Mouse (Mus musculus): ENCODE results near the gene Shb. TPM values are rescaled to one million over a fixed set of nuclear protein-coding genes. Genes with fewer than 3 reads are reported as not detected.

Shb gene
- 2.3 and 3.0 TPM in 2 replicates for polyA plus RNA-seq (2015; fragmentation: Nextera tagmentation; extraction: Ambion mirVana)

DNA sequence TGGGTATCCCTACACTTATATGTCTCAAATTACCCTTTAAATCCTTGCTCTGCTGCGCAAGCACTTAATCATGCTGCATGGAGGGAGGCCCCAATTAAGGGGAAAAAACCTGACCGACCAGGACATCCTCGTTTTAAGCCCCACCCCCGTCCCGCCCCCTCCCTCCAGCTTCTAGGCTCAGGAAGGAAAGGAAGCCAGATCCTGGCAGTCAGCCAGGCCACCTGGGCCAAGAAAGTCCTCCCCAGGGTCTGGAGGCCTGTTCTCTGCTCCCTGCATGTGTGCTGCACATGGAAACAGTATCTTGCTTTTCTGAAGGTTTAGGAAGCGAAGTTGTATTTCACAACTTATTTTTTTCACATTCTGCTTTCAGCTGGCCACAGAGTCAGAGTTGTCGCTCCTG lies at the start of gene Shb:
Gene Shb, minus strand, starts transcription at position 96 of the 400 bp plus-strand sequence.
- H3K4me2 ChIP-seq: peak within 1 kb of the TSS; percentile 100
- peaks cover 5% of the 10 kb centered on the region for H3K27me3 ChIP-seq
- ATAC-seq (ENCODE audit: low read depth) (no peak), DNase-seq (no peak)
- 18% methylated on average over 7 of the region's 7 CpGs for WGBS (ENCODE audit: insufficient replicate concordance)
- H3K9ac ChIP-seq: peak within 1 kb of the TSS; percentile 81
- H3K9me3 ChIP-seq (replicated peaks): no peaks in the 10 kb centered on the region
- H3K4me3 ChIP-seq (replicated peaks): peak within 1 kb of the TSS; percentile 95
- no peaks in the 10 kb centered on the region for H3K36me3 ChIP-seq
- peaks cover 51% of the 10 kb centered on the region for H3K4me1 ChIP-seq (replicated peaks)
- H3K27ac ChIP-seq: peak within 1 kb of the TSS; percentile 96

DNA sequence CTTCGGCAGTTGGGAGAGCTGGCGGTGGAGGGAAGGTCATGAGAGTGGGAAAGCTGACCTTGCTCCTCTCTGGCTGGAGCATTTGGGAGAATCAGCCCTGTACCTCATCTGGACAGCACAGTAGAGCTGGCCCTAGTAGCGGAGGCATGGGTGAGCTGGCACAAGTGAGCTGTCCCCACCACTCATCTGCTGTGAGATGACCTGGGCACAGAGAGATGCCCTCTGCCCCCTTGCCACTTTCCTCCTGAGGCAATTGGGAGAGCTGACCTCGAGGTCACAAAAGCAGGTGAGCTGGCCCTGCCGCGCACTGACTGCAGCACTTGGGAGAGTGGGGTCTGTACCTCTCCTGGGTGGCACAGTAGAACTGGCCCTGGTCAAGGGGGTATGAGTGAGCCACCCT lies 48.8 kb upstream of the Shb start:
- Histone ChIP-seq H3K4me2 (no peak overlapping the region), H3K4me1 (replicated peaks) (no peaks in the 10 kb centered on the region; the same call in 1 of the 2 replicates), H3K9ac (no peak overlapping the region), H3K27me3 (peaks cover 27% of the 10 kb centered on the region), H3K36me3 (no peaks in the 10 kb centered on the region), H3K27ac (no peak overlapping the region), H3K9me3 (replicated peaks) (no peaks in the 10 kb centered on the region), H3K4me3 (replicated peaks) (no peak overlapping the region)
- DNase-seq (no peak), ATAC-seq (ENCODE audit: low read depth) (no peak)
- 69% methylated on average over 6 of the region's 6 CpGs for WGBS (ENCODE audit: insufficient replicate concordance)

DNA sequence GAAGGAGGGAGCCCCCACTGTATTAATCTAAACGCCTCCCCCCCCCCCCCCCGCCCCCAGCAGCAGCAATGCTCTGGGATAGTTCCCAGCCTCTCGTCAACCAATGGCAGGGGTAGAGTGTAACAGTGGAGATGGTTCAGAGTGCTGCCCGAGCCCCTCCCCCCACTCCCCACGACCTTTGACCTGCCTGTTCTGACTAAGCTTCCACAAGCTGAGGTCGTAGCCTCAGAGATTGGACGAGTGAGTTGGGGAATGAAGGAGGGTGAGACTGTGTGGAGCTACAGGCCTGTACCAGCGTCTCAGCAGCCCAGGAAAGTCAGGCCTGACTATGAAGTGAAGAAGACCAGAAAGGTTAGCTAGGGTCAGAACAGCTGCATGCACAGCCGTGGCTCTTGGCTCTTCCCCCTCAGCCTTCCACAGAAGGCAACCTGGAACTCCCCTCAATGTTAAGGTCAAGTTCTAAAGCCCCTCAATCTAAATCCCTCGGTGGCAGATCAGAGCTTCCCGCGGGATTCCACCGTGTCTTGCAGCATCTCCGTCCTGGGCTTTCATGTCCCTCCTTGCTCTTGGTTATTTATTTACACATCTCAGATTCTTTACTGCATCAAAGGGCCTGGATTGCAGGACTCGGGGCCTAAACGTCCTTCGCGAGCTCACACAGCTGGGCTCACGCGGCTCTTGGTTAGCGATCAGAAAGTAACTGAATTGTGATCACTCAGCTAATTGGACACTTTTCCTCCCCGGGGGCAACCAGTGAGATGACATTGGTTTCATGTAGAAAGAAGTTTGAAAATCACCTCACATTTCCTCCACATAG lies 46.5 kb upstream of the Shb start:
- no peaks in the 10 kb centered on the region for H3K36me3 ChIP-seq
- WGBS (ENCODE audit: insufficient replicate concordance): 43% methylated on average over 22 of the region's 22 CpGs
- no peak overlapping the region for H3K9ac ChIP-seq
- H3K4me1 ChIP-seq (replicated peaks): no peaks in the 10 kb centered on the region
- no peak overlapping the region for H3K4me2 ChIP-seq
- H3K27ac ChIP-seq: no peak overlapping the region; the same call in 1 of the 2 replicates
- H3K27me3 ChIP-seq: peaks cover 5% of the 10 kb centered on the region; the same call in 1 of the 2 replicates
- ATAC-seq (ENCODE audit: low read depth) (peak; percentile 47), DNase-seq (no peak)
- H3K4me3 ChIP-seq (replicated peaks): no peak overlapping the region
- no peaks in the 10 kb centered on the region for H3K9me3 ChIP-seq (replicated peaks)

DNA sequence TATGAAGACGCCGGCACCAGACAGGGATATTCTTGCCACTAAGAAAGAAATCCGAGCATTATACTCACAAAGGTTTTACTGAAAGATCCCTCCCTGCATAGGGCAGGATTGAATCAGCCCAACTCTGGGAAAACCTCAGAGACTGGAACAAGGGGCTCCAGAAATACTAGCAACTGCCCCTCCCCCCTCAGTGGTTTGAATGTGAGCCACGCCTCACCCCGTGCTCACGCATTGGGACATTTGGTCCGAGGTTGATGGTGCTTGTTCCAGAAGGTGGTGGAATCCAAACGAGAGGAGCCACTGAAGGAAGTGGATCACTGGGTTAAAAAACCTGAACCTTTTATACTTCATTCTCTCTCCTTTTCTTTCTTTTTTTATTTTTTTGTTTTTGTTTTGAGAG lies 45.4 kb upstream of the Shb start:
- Histone ChIP-seq H3K9me3 (replicated peaks) (no peaks in the 10 kb centered on the region), H3K9ac (no peak overlapping the region), H3K4me3 (replicated peaks) (no peak overlapping the region), H3K4me2 (no peak overlapping the region), H3K27me3 (no peaks in the 10 kb centered on the region), H3K4me1 (replicated peaks) (no peaks in the 10 kb centered on the region), H3K27ac (no peak overlapping the region), H3K36me3 (no peaks in the 10 kb centered on the region)
- ATAC-seq (ENCODE audit: low read depth): no peak
- WGBS (ENCODE audit: insufficient replicate concordance): 51% methylated on average over 8 of the region's 8 CpGs
- DNase-seq: no peak

DNA sequence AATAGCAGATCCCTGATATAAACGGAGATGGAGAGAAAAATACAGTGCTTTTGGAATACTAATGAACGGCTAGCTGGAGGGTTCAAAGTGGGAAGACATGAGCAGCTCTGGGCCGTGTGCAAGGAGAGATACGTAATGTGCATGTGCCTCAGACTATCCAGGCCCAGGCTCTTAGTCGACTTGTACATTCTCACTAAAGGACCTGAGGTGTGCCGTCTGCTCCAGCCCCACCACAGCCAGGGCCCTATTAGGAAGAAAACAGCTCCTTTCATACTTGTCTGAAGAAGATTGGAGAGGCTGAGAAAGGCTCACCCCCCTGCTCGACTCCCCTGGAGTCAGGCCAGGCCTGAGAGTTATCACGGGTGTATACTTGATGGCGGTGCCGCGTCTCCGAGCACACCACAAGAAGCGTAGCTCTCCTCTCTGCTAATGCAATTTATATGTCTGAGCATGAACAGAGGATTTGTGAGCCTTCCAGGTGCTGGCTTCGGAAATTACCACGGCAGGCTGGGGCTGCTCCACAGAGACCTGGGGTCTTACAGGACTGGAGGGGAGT lies 42.4 kb upstream of the Shb start:
- ATAC-seq (ENCODE audit: low read depth): no peak
- H3K4me2 ChIP-seq: no peak overlapping the region
- no peaks in the 10 kb centered on the region for H3K4me1 ChIP-seq (replicated peaks)
- no peaks in the 10 kb centered on the region for H3K27me3 ChIP-seq
- H3K4me3 ChIP-seq (replicated peaks): no peak overlapping the region
- WGBS (ENCODE audit: insufficient replicate concordance): 67% methylated on average over 15 of the region's 15 CpGs
- no peak overlapping the region for H3K9ac ChIP-seq
- H3K9me3 ChIP-seq (replicated peaks): no peaks in the 10 kb centered on the region
- no peak for DNase-seq
- H3K36me3 ChIP-seq: no peaks in the 10 kb centered on the region
- H3K27ac ChIP-seq: no peak overlapping the region

DNA sequence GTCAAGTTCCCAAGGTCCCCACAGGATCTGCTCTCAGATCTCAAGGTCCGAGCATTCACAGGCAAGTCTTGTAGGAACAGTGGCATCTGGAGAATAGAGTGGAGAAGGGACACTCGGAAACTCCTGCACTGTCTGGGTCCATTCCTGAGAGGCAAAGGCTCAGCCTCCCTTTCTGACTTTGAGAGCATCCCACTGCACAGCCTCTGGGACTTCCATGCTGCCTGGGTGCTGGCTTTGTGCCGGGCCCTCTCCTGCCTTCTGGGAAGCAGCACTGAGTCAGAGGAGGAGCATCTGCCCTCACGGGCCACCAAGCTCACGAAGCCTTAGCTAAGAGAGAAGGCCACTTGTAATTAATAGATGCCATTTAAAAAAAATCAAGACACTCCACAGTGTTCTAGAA lies 37.3 kb upstream of the Shb start:
- no peak overlapping the region for H3K27ac ChIP-seq
- H3K9me3 ChIP-seq (replicated peaks): no peaks in the 10 kb centered on the region
- no peak overlapping the region for H3K4me3 ChIP-seq (replicated peaks)
- H3K9ac ChIP-seq: no peak overlapping the region
- WGBS (ENCODE audit: insufficient replicate concordance): 63% methylated on average over 5 of the region's 5 CpGs
- ATAC-seq (ENCODE audit: low read depth) (no peak), DNase-seq (no peak)
- H3K4me2 ChIP-seq: no peak overlapping the region
- H3K36me3 ChIP-seq: no peaks in the 10 kb centered on the region
- no peaks in the 10 kb centered on the region for H3K4me1 ChIP-seq (replicated peaks)
- H3K27me3 ChIP-seq: 0 out of 2 replicates have a peak, but pooled peaks cover 2% of the 10 kb centered on the region

DNA sequence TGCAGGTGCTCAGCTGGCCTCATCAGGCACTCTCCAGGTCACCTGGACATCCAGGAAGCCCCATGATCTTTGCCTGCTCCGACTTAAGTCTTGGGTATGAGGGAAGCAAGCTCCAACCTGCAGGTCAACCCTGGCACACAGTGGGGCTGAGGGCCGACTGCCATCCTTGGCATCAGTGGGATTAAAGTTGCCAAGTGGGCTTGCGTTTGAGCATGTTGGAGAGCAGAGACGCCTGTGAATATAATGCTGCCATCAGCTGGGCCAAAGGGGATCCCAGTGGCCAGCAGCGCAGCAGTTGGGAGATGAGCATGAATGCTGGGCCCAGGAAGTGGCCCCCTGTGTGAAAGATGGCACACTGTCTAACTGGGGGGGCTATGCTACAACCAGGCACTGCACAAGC lies 25.9 kb upstream of the Shb start:
- 63% methylated on average over 5 of the region's 5 CpGs for WGBS (ENCODE audit: insufficient replicate concordance)
- H3K27ac ChIP-seq: no peak overlapping the region
- no peaks in the 10 kb centered on the region for H3K36me3 ChIP-seq
- no peak overlapping the region for H3K4me3 ChIP-seq (replicated peaks)
- ATAC-seq (ENCODE audit: low read depth): no peak
- no peaks in the 10 kb centered on the region for H3K9me3 ChIP-seq (replicated peaks)
- H3K9ac ChIP-seq: no peak overlapping the region
- no peak for DNase-seq
- no peaks in the 10 kb centered on the region for H3K27me3 ChIP-seq
- no peaks in the 10 kb centered on the region for H3K4me1 ChIP-seq (replicated peaks)
- no peak overlapping the region for H3K4me2 ChIP-seq

DNA sequence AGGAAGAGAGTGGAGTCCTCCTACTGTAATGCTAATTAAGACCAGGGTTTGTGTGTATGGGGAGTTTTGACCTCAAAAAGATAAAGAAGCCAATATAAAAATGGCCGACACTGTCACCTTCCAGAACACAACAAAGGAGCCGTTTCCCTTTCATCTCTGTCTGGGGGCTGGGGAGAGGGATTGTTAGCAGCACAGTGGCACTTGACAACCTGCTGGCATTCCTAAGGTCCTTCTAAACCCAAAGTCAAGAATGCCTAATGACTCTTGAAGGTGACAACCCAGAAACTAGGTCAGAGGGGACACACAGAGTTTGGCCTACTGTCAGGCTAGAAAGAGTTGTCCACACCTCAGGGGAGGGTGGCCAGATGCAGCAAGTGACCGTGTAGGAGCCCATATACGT lies 20.3 kb upstream of the Shb start:
- Histone ChIP-seq H3K4me1 (replicated peaks) (no peaks in the 10 kb centered on the region), H3K27me3 (no peaks in the 10 kb centered on the region), H3K27ac (no peak overlapping the region), H3K9me3 (replicated peaks) (no peaks in the 10 kb centered on the region), H3K4me2 (no peak overlapping the region), H3K9ac (no peak overlapping the region), H3K36me3 (no peaks in the 10 kb centered on the region), H3K4me3 (replicated peaks) (no peak overlapping the region)
- DNase-seq (no peak), ATAC-seq (ENCODE audit: low read depth) (no peak)
- 39% methylated on average over 4 of the region's 4 CpGs for WGBS (ENCODE audit: insufficient replicate concordance)

DNA sequence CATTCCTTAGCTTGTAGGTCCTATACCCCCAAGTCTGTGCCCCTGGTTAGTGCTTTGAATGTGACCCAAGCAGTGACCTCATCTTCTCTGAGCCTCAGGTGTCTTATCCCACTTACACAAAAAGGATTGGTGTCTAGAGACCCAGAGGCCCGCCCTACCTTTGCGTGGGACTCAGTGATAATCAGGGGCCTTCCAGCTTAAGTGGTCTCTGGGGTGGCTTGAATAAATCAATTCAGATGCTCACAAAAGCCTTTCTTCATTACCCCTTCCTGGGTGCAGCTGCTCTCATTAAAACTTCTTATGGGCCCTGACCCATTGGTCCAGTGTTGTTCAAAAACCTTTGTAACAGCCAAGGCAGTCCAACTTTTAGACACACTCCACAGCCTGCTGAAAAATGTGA lies 18.7 kb upstream of the Shb start:
- no peaks in the 10 kb centered on the region for H3K9me3 ChIP-seq (replicated peaks)
- DNase-seq: no peak
- no peak overlapping the region for H3K27ac ChIP-seq
- H3K4me2 ChIP-seq: no peak overlapping the region
- no peak overlapping the region for H3K9ac ChIP-seq
- H3K4me3 ChIP-seq (replicated peaks): no peak overlapping the region
- no peak for ATAC-seq (ENCODE audit: low read depth)
- 76% methylated on average over 2 of the region's 2 CpGs for WGBS (ENCODE audit: insufficient replicate concordance)
- H3K36me3 ChIP-seq: no peaks in the 10 kb centered on the region
- no peaks in the 10 kb centered on the region for H3K27me3 ChIP-seq
- no peaks in the 10 kb centered on the region for H3K4me1 ChIP-seq (replicated peaks)

DNA sequence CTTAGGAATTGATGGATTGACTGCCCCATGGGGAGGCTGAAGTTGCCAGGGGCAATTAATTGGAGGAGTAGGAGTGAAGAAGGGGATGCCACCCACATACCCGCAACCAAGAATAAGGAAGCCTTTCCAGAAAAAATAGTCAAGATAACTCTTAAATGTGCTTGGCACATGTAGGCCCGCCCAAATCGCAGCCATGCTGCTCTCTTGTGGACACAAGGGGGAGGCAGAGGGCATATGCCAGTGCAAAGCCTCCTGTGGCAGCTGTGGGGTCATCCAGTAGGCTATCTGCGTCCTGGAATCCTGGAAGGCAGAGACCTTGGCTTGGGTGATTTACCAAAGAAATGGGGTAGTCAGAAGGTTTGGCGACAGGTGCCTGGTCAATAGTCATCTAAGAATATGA lies 17.2 kb upstream of the Shb start:
- H3K27me3 ChIP-seq: no peaks in the 10 kb centered on the region
- 61% methylated on average over 5 of the region's 5 CpGs for WGBS (ENCODE audit: insufficient replicate concordance)
- no peak overlapping the region for H3K9ac ChIP-seq
- H3K4me2 ChIP-seq: no peak overlapping the region
- no peak overlapping the region for H3K4me3 ChIP-seq (replicated peaks)
- DNase-seq (no peak), ATAC-seq (ENCODE audit: low read depth) (no peak)
- no peaks in the 10 kb centered on the region for H3K9me3 ChIP-seq (replicated peaks)
- H3K4me1 ChIP-seq (replicated peaks): no peaks in the 10 kb centered on the region
- H3K36me3 ChIP-seq: no peaks in the 10 kb centered on the region
- no peak overlapping the region for H3K27ac ChIP-seq

DNA sequence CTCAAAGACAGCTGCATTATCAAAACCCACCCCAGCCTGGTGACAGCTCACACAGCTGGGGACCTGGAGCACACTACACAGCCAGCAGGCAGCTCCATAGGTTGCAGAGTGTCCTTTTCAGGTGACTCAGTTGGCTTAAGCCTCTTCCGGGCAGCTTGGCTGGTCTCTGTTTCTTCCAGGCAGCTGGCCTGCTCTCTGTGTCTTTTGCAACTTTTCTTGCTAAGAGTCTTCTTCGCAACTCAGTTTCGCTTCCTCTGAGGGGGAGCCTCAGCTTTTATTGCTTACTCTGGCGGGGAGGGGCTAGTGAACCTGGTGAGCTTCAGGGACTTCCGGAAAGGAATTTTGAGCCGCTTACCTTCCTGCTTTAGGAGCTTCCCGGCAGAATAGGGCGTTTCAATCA lies 13.6 kb upstream of the Shb start:
- H3K27me3 ChIP-seq: no peaks in the 10 kb centered on the region
- no peak overlapping the region for H3K27ac ChIP-seq
- no peaks in the 10 kb centered on the region for H3K4me1 ChIP-seq (replicated peaks)
- 53% methylated on average over 8 of the region's 8 CpGs for WGBS (ENCODE audit: insufficient replicate concordance)
- H3K4me2 ChIP-seq: no peak overlapping the region
- no peaks in the 10 kb centered on the region for H3K36me3 ChIP-seq
- H3K9me3 ChIP-seq (replicated peaks): no peaks in the 10 kb centered on the region
- DNase-seq (no peak), ATAC-seq (ENCODE audit: low read depth) (no peak)
- no peak overlapping the region for H3K9ac ChIP-seq
- H3K4me3 ChIP-seq (replicated peaks): no peak overlapping the region
